Mouse (Mus musculus) embryonic facial prominence, embryonic 11.5 days (tissue): ENCODE measurements around the gene Braf. TPM values are rescaled to one million over a fixed set of nuclear protein-coding genes. Genes with fewer than 3 reads are reported as not detected.

Experiments used
- ATAC-seq: fragments of 200-750 bp; cut with Nextera tagmentation; replicated peaks from 2 replicates; pipeline ENCODE4 v1.8.0; 2017; ENCODE audit warnings: low read depth; ENCODE audit not compliant: insufficient number of reproducible peaks, low FRiP score, low TSS enrichment
- DNase-seq: peaks from one replicate; pipeline ENCODE4 v3.0.0-alpha.2; 2015; ENCODE audit warnings: low spot score
- H3K27ac ChIP-seq: fragments of 300-500 bp; sonication (generic); replicated peaks from 2 replicates; pipeline ENCODE4 v1.5.1; 2014; ENCODE audit warnings: mild to moderate bottlenecking, low read depth, low read length, control low read depth
- H3K27me3 ChIP-seq: fragments of 300-500 bp; sonication (generic); 2 replicates; pipeline ENCODE4 v1.6.1; 2014; ENCODE audit warnings: mild to moderate bottlenecking, low read length, moderate library complexity, mixed read lengths; ENCODE audit not compliant: control insufficient read depth, insufficient read depth
- H3K36me3 ChIP-seq: fragments of 300-500 bp; sonication (generic); replicated peaks from 2 replicates; pipeline ENCODE4 v1.6.1; 2014; ENCODE audit warnings: low read depth, mild to moderate bottlenecking, low read length, moderate library complexity, mixed read lengths; ENCODE audit not compliant: control insufficient read depth, insufficient read depth
- H3K4me1 ChIP-seq: fragments of 300-500 bp; sonication (generic); 2 replicates; pipeline ENCODE4 v1.6.1; 2014; ENCODE audit warnings: low read length, mixed read lengths; ENCODE audit not compliant: control insufficient read depth, insufficient read depth
- H3K4me2 ChIP-seq: fragments of 300-500 bp; sonication (generic); 2 replicates; pipeline ENCODE4 v1.6.1; 2014; ENCODE audit warnings: low read depth, mild to moderate bottlenecking, control low read depth, low read length, moderate library complexity
- H3K4me3 ChIP-seq: fragments of 300-500 bp; sonication (generic); 2 replicates; pipeline ENCODE4 v1.5.1; 2014; ENCODE audit warnings: low read depth, low read length, control low read depth
- H3K9ac ChIP-seq: fragments of 300-500 bp; sonication (generic); replicated peaks from 2 replicates; pipeline ENCODE4 v1.6.1; 2014; ENCODE audit warnings: mild to moderate bottlenecking, control low read depth, low read length
- H3K9me3 ChIP-seq: fragments of 300-500 bp; sonication (generic); replicated peaks from 2 replicates; pipeline ENCODE4 v1.6.1; 2016; ENCODE audit warnings: mild to moderate bottlenecking, low read length, inconsistent platforms, mixed read lengths; ENCODE audit not compliant: control insufficient read depth
- WGBS: fragments of 180-500 bp; shearing (Covaris S2); extraction: QIAGEN DNeasy Blood & Tissue Kit; methylation state at CpG from one replicate; pipeline ENCODE4 v1.1.7; 2014; 5-methylcytosine and 5-hydroxymethylcytosine counted together
- polyA plus RNA-seq: library from polyadenylated mRNA; unstranded; fragments of >200 nt; fragmentation: Nextera tagmentation; extraction: Ambion mirVana; gene quantifications from 2 replicates; pipeline ENCODE4 v1.2.1, GENCODE M21; 2014

Braf gene
- polyA plus RNA-seq, 1 experiment from 2014 or later, result 18.8 TPM

DNA sequence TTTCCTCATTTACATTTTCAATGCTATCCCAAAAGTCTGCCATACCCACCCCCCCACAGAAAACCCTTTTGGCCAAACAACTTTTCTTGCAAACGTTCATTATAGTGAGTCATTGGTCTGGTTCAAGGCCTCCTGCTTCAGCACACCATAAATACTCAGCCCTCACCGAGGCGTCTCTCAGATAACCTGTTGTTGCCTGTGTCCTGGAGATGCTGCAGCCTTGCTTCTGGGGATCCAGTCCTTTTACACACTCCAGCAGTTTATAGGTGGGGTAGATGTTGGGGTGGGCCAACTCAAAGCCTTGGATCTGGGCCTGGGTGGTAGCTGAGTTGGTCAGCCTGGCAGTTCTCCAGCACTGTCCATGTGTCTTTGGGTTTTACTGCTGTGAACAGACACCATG is 154.8 kb downstream of the Braf start:
- ATAC-seq (no peak), DNase-seq (no peak)
- Histone ChIP-seq H3K9ac (no peak overlapping the region), H3K36me3 (no peaks in the 10 kb centered on the region), H3K27me3 (no peaks in the 10 kb centered on the region), H3K27ac (no peak overlapping the region), H3K4me3 (no peak overlapping the region), H3K4me1 (peaks cover 3% of the 10 kb centered on the region; the same call in 1 of the 2 replicates), H3K9me3 (no peaks in the 10 kb centered on the region), H3K4me2 (no peak overlapping the region)
- WGBS, result 80% methylated on average over 3 of the region's 3 CpGs

DNA sequence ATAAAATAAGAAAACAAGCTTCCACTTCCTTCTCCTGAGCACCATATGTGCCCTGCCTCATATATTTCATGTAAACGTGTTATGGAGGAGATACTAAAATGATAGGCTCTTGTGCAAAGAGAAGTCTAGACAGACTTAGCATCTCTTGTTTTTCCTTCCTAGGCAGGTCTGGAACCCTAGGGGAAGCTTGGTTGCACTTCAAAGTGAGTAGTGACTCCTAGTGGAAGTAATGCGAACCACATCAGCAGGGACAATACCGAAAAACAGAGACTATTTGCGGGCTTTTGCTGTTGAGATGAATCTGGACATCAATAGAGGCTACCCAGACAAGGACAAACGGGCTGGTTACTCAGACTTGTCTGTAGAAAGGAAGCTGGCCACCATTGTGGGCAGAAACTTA is 157.7 kb downstream of the Braf start:
- Histone ChIP-seq H3K9ac (no peak overlapping the region), H3K4me3 (no peak overlapping the region), H3K4me1 (no peaks in the 10 kb centered on the region), H3K4me2 (no peak overlapping the region), H3K36me3 (no peaks in the 10 kb centered on the region), H3K9me3 (no peaks in the 10 kb centered on the region), H3K27ac (no peak overlapping the region), H3K27me3 (no peaks in the 10 kb centered on the region)
- DNase-seq (peak; percentile 78), ATAC-seq (no peak)
- 14% methylated on average over 5 of the region's 5 CpGs for WGBS

DNA sequence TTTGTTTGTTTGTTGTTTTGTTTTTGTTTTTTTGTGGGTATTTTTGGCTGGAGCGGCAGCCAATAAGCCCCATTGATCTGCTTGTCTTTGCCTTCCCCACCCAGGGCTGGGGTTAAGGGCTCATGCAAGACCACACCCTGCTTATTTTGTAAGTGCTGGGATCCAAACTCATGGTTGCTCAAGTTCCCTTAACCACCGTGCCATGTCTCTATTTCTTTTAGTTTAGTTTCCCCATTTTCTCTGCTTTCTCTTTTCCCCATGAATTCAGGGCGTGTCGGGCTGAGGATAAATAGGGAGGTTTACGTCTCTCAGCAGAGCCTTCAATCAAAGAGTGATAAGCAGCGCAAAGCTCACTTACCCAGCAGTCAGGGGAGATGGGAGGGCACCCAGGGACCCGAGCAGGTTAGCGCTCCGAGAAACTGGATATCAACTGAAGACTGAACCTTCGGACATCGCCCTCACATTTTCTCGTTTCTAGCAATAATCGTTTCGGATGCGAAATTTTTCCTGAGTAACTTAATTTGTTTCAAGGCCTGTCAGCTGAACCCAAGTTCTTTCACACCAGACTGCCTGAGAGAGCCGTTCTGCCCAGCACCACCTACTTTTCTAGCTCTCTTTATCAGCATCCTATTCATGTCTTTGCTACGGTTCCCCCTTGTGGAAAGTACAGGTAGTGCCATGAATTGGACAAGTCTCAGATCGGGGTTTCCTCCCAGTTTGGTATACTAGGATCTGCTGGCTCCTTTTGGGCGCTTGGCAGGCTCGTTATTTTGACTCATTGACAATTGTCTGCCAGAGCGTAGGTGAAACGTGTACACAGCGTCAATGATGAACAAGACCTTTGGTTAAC is 162.9 kb downstream of the Braf start:
- DNase-seq (peak; percentile 94), ATAC-seq (no peak; the same call in 1 of the 2 replicates)
- Histone ChIP-seq H3K27ac (no peak overlapping the region), H3K4me1 (peaks cover 3% of the 10 kb centered on the region; the same call in 1 of the 2 replicates), H3K9ac (no peak overlapping the region), H3K36me3 (no peaks in the 10 kb centered on the region), H3K9me3 (no peaks in the 10 kb centered on the region), H3K4me2 (peak overlapping the region; percentile 11), H3K4me3 (no peak overlapping the region), H3K27me3 (no peaks in the 10 kb centered on the region)
- 17% methylated on average over 23 of the region's 23 CpGs for WGBS

- ATAC-seq (no peak), DNase-seq (no peak)
- H3K4me2 ChIP-seq, result no peak overlapping the region
- H3K9ac ChIP-seq, result no peak overlapping the region
- H3K4me1 ChIP-seq, result peaks cover 3% of the 10 kb centered on the region
- H3K27me3 ChIP-seq, result no peaks in the 10 kb centered on the region
- WGBS, result 62% methylated on average over 6 of the region's 6 CpGs
- no peak overlapping the region for H3K4me3 ChIP-seq
- H3K27ac ChIP-seq, result no peak overlapping the region
- H3K36me3 ChIP-seq, result no peaks in the 10 kb centered on the region
- no peaks in the 10 kb centered on the region for H3K9me3 ChIP-seq
These were observed 165.9 kb downstream of the Braf start for GRCm38 (mm10) chr6:39559276-39559939.

DNA sequence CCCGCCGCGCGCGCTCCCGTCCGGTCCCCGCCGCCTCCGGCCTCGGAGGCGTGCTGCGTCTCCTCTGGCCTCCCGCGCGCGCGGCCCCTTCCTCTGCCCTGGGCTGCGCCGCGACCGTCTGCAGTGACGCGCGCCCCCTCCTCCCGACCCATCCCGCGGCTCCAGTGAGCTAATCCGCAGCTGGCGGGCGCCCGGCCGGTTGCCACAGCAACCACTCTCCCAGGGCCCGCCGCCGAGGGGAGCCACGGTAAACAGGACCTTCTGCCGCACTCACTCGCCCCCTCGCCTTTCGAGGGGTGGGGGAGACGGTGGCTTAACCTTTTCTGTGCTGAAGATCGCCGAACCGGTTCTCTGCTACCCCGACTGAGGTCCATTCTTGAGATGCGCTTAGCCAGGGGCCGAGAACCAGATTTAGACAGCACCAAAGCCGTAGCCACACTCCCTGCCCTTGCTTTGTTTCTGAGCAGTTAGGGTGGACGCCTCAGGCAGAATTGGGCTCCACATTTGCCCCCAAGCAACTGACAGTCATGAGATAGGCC is 167.5 kb downstream of the Braf start, which contains the start of gene Dennd2a:
Gene Dennd2a, minus strand, starts transcription at position 145 of the 539 bp plus-strand sequence.
- Histone ChIP-seq H3K4me3 (peak within 1 kb of the TSS; percentile 88), H3K27me3 (no peaks in the 10 kb centered on the region), H3K4me1 (peaks cover 3% of the 10 kb centered on the region), H3K9ac (peak within 1 kb of the TSS; percentile 96), H3K27ac (peak within 1 kb of the TSS; percentile 92), H3K9me3 (no peaks in the 10 kb centered on the region), H3K4me2 (peak within 1 kb of the TSS; percentile 69), H3K36me3 (no peaks in the 10 kb centered on the region)
- DNase-seq, result peak; percentile 96
- ATAC-seq, result peak; percentile 95
- under 1% methylated on average over 30 of the region's 50 CpGs for WGBS

GRCm38 (mm10) chr6:39556900-39557659 is 168.2 kb downstream of the Braf start:
- Histone ChIP-seq H3K9ac (peak overlapping the region; percentile 96), H3K36me3 (no peaks in the 10 kb centered on the region), H3K27ac (peak overlapping the region; percentile 92), H3K27me3 (no peaks in the 10 kb centered on the region), H3K9me3 (no peaks in the 10 kb centered on the region), H3K4me1 (peaks cover 3% of the 10 kb centered on the region), H3K4me2 (peak overlapping the region; percentile 69), H3K4me3 (peak overlapping the region; percentile 88)
- WGBS, result under 1% methylated on average over 51 of the region's 54 CpGs
- peak; percentile 71 for ATAC-seq
- DNase-seq, result peak; percentile 59

DNA sequence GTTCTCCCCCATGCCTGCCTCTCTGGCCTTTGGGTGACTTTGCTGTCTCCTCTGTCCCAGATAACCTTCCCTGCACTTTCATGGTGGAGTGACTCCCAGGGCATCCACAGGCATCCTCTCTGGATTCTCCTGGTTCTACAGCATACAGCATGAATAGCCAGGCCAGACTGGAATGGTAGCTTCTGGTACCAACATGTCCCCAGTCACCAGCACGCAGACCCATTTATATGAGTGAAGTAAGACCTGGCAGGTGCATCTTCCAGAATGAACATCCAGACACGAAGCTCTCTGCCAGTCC is 169.7 kb downstream of the Braf start:
- ATAC-seq, result no peak
- WGBS, result 69% methylated on average over 2 of the region's 2 CpGs
- no peak for DNase-seq
- no peaks in the 10 kb centered on the region for H3K27me3 ChIP-seq
- H3K4me1 ChIP-seq, result peaks cover 3% of the 10 kb centered on the region
- H3K4me3 ChIP-seq, result 0 out of 2 replicates have a peak overlapping the region, but pooled peaks have one; percentile 3
- peak overlapping the region; percentile 69 for H3K4me2 ChIP-seq
- no peak overlapping the region for H3K27ac ChIP-seq
- H3K9ac ChIP-seq, result no peak overlapping the region
- H3K36me3 ChIP-seq, result no peaks in the 10 kb centered on the region
- no peaks in the 10 kb centered on the region for H3K9me3 ChIP-seq
